Mouse (Mus musculus) ES-E14 (cell line): Measurements from ENCODE around the gene Cln5. TPM values are rescaled to one million over a fixed set of nuclear protein-coding genes. Genes with fewer than 3 reads are reported as not detected.

Experiments used
- DNase-seq: peaks from one replicate; pipeline ENCODE4 v3.0.0-alpha.2; 2013; ENCODE audit warnings: low read depth, low spot score
- H3K27ac ChIP-seq: 2 replicates; pipeline ENCODE4 v1.5.1; 2012; ENCODE audit warnings: low read depth, mild to moderate bottlenecking, low read length, moderate library complexity, mixed read lengths; ENCODE audit not compliant: poor library complexity, insufficient read depth, severe bottlenecking
- H3K36me3 ChIP-seq: 2 replicates; pipeline ENCODE4 v1.6.1; 2012; ENCODE audit warnings: mild to moderate bottlenecking, low read length, moderate library complexity, mixed read lengths; ENCODE audit not compliant: control insufficient read depth, poor library complexity, insufficient read depth, severe bottlenecking
- H3K4me1 ChIP-seq, 2 experiments: fragments of 150-350 bp in 1 of 2; sonication (generic) in 1 of 2; 2 replicates each; pipeline ENCODE4 v1.6.1; 2012; ENCODE audit warnings: low read length in 2 of 2, mild to moderate bottlenecking in 1 of 2, mixed read lengths in 1 of 2; ENCODE audit not compliant: control insufficient read depth in 2 of 2, insufficient read depth in 2 of 2, poor library complexity in 1 of 2
- H3K4me3 ChIP-seq, 2 experiments: fragments of 150-350 bp in 1 of 2; sonication (generic) in 1 of 2; 2 replicates each; pipeline ENCODE4 v1.5.1; 2012; ENCODE audit warnings: low read length in 2 of 2, low read depth in 1 of 2, mild to moderate bottlenecking in 1 of 2, mixed read lengths in 1 of 2; ENCODE audit not compliant: insufficient read depth in 1 of 2, poor library complexity in 1 of 2, severe bottlenecking in 1 of 2
- H3K9ac ChIP-seq: 2 replicates; pipeline ENCODE4 v1.6.1; 2012; ENCODE audit warnings: low read depth, mild to moderate bottlenecking, low read length, mixed read lengths; ENCODE audit not compliant: poor library complexity, insufficient read depth, severe bottlenecking
- H3K9me3 ChIP-seq: fragments of 150-350 bp; sonication (generic); 2 replicates; pipeline ENCODE4 v1.6.1; 2012; ENCODE audit warnings: low read depth, mild to moderate bottlenecking, low read length; ENCODE audit not compliant: control insufficient read depth, insufficient read depth
- CHD2 ChIP-seq: IDR thresholded peaks from 2 replicates; pipeline ENCODE4 v1.6.1; 2014; ENCODE audit warnings: mild to moderate bottlenecking, low read depth, low read length, inconsistent platforms
- HCFC1 ChIP-seq: IDR thresholded peaks from 2 replicates; pipeline ENCODE4 v1.6.1; 2012; ENCODE audit warnings: low read length, inconsistent platforms, borderline replicate concordance; ENCODE audit not compliant: insufficient read depth
- MAFK ChIP-seq: IDR thresholded peaks from 2 replicates; pipeline ENCODE4 v1.6.1; 2014; ENCODE audit warnings: mild to moderate bottlenecking, low read depth, low read length, inconsistent platforms; ENCODE audit not compliant: insufficient read depth
- ZC3H11A ChIP-seq: IDR thresholded peaks from 2 replicates; pipeline ENCODE4 v1.6.1; 2012; ENCODE audit warnings: low read depth, mild to moderate bottlenecking, inconsistent platforms, low read length, borderline replicate concordance
- ZNF384 ChIP-seq: IDR thresholded peaks from 2 replicates; pipeline ENCODE4 v1.6.1; 2012; ENCODE audit warnings: low read depth, low read length, inconsistent platforms
- in situ Hi-C, 2 experiments: fragments of 600-800 bp; cut with MboI; formaldehyde crosslinking; loops; one replicate each; pipeline ENCODE4 v1.15.1; 2025; ENCODE audit warnings: low sequenced_read_pairs in 2 of 2, inconsistent platforms in 1 of 2; ENCODE audit not compliant: unreplicated experiment in 2 of 2
- total RNA-seq: library from RNA; depleted of rRNA; stranded (reverse); fragments of 300-350 nt; gene quantifications from 2 replicates; pipeline ENCODE4 v1.2.3, GENCODE M21; 2012

Cln5 gene
- total RNA-seq, 1 experiment, result 12.0 TPM

GRCm38 (mm10) chr14:103069465-103069863 is 552 bp upstream of the Cln5 start:
- Histone ChIP-seq H3K4me1 (peaks cover 0 to 5% of the 10 kb centered on the region in 2 experiments; a peak in 2 of 4 replicates), H3K9me3 (0 out of 2 replicates have a peak, but pooled peaks cover 1% of the 10 kb centered on the region), H3K4me3 (peak overlapping the region; percentile 73 to 98), H3K36me3 (peaks cover 16% of the 10 kb centered on the region; the same call in 1 of the 2 replicates), H3K9ac (peak overlapping the region; percentile 73), H3K27ac (peak overlapping the region; percentile 47; the same call in 1 of the 2 replicates)
- TF ChIP-seq ZC3H11A (no peak), HCFC1 (no peak), CHD2 (no peak), ZNF384 (no peak), MAFK (no peak)
- in situ Hi-C loops, result no loop called here
- no peak for DNase-seq

DNA sequence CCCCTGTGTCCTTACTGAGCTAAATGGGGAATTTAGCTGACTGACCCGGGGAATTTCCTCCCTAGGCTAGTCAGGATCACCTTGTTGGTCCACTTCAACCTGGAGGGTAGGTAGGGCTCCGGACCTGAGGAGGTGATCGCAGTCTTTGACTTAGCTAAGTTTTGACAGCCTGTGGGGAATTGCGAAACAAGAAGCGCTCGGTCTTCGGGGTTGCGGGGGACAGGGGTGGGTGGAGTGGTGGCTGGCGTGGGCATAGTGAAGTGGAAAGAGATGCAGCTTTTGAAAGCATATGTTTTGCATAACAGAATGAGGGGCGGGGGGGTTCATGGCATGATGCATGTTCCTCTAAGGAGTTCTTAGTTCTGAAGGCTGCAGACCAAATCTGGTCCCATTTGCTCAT is 774 bp downstream of the Cln5 start:
- DNase-seq, result no peak
- Histone ChIP-seq H3K27ac (no peak overlapping the region), H3K9ac (peak overlapping the region; percentile 95), H3K36me3 (peaks cover 18% of the 10 kb centered on the region; the same call in 1 of the 2 replicates), H3K9me3 (no peaks in the 10 kb centered on the region), H3K4me1 (peaks cover 0 to 4% of the 10 kb centered on the region in 2 experiments; a peak in 2 of 4 replicates), H3K4me3 (peak overlapping the region; percentile 73 to 98)
- in situ Hi-C loops, result no loop called here
- no peak for TF ChIP-seq CHD2
- TF ChIP-seq MAFK, result no peak
- no peak for TF ChIP-seq ZNF384
- no peak for TF ChIP-seq HCFC1

GRCm38 (mm10) chr14:103071471-103071870 is 1.5 kb downstream of the Cln5 start:
- in situ Hi-C loops, result no loop called here
- Histone ChIP-seq H3K27ac (no peak overlapping the region), H3K4me1 (peaks cover 0 to 4% of the 10 kb centered on the region in 2 experiments; a peak in 2 of 4 replicates), H3K9ac (no peak overlapping the region), H3K36me3 (peaks cover 20% of the 10 kb centered on the region; the same call in 1 of the 2 replicates), H3K9me3 (no peaks in the 10 kb centered on the region), H3K4me3 (no peak overlapping the region)
- TF ChIP-seq MAFK, result no peak
- no peak for TF ChIP-seq ZNF384
- no peak for TF ChIP-seq HCFC1
- TF ChIP-seq ZC3H11A, result no peak
- TF ChIP-seq CHD2, result no peak
- DNase-seq, result no peak

- in situ Hi-C loops, result no loop called here
These were observed 2.7 kb downstream of the Cln5 start for GRCm38 (mm10) chr14:103072731-103073130.

DNA sequence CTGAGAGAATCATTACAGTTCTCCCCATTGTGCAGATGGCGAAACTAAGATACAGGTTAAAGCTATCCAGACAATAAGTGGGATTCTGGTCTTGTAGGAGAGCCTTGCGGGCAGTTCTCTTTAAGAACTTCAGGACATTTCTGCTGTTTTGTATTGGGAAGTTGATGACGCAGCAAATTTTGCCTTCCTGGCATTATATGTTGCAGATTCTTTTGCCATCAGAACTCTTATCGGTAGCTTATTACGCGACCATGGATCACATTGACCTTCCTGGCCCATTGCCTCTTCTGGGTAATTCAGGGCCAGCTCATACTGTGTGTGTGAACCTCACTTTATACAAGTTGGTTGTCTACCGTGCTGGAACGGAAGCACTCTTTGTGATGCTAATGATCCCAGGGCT is 3.8 kb downstream of the Cln5 start:
- Histone ChIP-seq H3K9ac (no peak overlapping the region), H3K27ac (no peak overlapping the region), H3K36me3 (peaks cover 24% of the 10 kb centered on the region), H3K9me3 (no peaks in the 10 kb centered on the region), H3K4me1 (peaks cover 0 to 9% of the 10 kb centered on the region in 2 experiments; a peak in 2 of 4 replicates), H3K4me3 (no peak overlapping the region)
- TF ChIP-seq ZNF384, result no peak
- peak; percentile 81 for TF ChIP-seq MAFK
- DNase-seq, result no peak
- in situ Hi-C loops, result no loop called here

More at GRCm38 (mm10) chr14:103072731-103073130, 2.7 kb downstream of the Cln5 start:
- Histone ChIP-seq H3K4me1 (peaks cover 0 to 6% of the 10 kb centered on the region in 2 experiments; a peak in 2 of 4 replicates), H3K36me3 (peaks cover 24% of the 10 kb centered on the region), H3K9ac (no peak overlapping the region), H3K27ac (no peak overlapping the region), H3K4me3 (no peak overlapping the region), H3K9me3 (no peaks in the 10 kb centered on the region)
- no peak for DNase-seq
- no peak for TF ChIP-seq ZC3H11A
- TF ChIP-seq MAFK, result no peak
- no peak for TF ChIP-seq CHD2
- no peak for TF ChIP-seq ZNF384
- no peak for TF ChIP-seq HCFC1
